Mouse (Mus musculus) E14TG2a.4 (cell line): ENCODE results near the gene Ermap.

Source experiments
- CTCF ChIP-seq: conservative IDR thresholded peaks from 2 replicates; pipeline ENCODE4 v1.5.1; 2014; ENCODE audit warnings: low read length
- NANOG ChIP-seq: IDR thresholded peaks from 2 replicates; pipeline ENCODE4 v1.6.1; 2014; ENCODE audit warnings: borderline replicate concordance, low read length, mixed read lengths

- TF ChIP-seq CTCF = peak; percentile 84
- no peak for TF ChIP-seq NANOG
Measured at GRCm38 (mm10) chr4:119204672-119205071, 14.9 kb upstream of the Ermap start.
